Mouse (Mus musculus): Measurements from ENCODE around the gene Cfap43. TPM values are rescaled to one million over a fixed set of nuclear protein-coding genes. Genes with fewer than 3 reads are reported as not detected.

Gene Cfap43
- total RNA-seq (2023): not detected

DNA sequence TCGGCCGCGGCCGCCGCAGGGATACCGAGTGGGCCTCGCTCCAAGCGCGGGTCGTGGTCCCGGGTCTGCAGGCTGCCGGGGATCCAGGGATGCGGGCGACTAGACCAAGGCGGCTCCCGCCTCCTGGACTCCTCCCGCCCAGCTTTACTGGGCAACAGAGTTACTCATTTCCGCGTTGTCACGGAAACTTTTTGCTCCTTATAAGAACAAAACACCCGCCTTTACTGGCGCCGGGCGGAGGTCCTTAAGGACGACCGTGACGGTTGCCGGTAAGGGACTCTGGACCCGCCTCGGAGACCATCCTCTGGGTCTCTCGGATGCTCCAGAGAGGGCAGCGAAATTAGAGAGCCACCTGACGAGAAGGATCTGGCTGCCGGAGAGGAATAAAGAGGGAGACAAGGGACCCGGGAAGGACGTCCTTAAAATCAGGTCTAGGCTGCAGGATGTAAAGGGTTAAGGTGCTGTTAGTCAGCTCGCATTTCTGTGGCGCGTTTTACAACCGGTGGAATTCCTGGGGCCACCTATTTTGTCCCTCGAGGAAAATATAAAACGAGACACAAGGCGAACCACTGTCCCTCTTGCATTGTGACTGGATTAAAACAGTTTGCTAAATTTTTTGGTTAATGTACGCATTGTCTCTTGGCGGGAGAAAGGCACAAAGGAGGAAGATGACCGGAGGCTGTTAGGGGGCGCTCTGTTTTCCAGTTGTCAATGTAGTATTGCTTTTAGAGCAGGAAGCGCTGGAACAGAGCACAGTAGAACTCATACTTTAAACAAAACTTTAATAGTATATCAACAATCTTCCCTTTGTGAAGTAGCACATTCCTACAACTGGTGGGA is at the start of gene Cfap43, which contains the start of gene Itprip:
Gene Cfap43 (minus strand): TSS at position 162 of the 840 bp plus-strand sequence.
Gene Itprip (minus strand): TSS at position 174 of the 840 bp plus-strand sequence.

DNA sequence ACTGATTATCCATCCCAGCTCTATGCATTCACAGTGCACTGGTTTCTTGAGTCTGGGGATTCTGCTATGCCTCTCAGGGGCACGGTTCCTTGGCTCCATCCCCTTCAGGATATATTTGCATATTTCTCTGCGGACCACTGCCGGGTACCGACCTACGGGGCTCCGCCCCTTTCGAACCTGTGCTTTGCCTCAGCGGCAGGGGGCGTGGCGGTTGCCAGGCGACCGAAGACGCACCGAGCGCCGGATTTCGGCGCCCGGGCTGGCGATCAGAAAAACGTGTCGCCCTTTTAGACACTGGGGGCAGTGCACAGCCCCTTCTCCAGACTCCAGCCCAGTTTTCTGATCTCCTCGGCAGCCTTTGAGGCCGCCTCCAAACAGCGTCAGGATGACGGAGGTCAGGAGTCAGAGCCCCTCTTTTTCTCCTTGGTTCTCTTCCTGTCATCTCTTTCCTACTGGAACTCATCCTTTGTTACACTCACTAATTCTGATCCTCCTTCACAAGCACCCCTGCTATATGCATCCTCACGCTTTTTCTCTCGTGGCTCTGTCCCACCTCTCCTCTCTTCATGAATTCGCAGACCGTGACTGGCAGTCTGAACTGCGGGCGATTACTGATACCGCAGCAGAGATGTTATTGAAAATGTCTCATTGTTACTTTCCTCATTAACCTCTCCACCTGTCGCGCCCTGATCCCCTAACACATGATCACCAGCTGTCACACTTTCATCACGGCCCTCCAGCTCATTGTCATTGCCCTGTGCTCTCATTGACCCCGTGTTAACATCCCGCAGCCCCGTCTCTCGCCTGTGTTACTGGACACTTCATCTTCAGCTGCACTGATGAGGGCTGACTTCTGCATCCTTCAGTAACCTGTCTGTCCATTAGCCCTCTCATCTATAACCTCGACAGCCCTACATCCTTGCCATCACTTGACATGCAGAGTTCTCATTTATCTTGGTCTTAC is 18.6 kb upstream of the Cfap43 start, which contains the start of gene Cfap58:
Gene Cfap58 (plus strand): TSS at position 233 of the 964 bp plus-strand sequence.

DNA sequence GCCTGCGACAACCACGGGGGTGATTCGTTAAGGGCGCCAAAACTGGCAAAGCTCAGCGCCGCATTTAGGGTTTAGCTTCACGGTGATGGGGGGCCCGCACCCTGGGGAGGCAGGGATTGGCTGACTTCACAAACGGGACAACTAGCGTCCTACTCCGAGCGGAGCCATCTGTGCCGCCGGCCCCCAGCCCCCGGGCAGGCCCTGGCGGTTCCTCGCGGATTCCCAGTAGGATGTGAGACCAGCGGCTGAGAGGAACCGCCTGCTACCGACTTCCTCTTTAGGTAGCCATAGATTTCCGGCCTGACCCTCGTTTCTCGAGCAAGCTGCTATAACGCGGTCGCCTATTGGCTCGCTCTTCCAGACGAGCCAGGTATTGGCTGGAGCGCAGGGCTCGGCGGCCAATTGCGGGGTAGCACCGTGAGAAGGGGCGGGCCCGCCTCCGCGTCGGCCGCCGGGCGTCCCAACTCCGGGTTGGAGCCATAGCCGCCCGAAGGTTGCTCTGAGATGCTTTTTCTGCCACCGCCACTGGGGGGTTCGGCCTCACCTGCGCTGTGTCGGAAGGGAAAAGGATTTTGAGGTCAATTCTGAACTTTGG is 53.6 kb downstream of the Cfap43 start, which contains the start of gene Gsto2:
Gene Gsto2 (plus strand): TSS at position 182 of the 595 bp plus-strand sequence.

DNA sequence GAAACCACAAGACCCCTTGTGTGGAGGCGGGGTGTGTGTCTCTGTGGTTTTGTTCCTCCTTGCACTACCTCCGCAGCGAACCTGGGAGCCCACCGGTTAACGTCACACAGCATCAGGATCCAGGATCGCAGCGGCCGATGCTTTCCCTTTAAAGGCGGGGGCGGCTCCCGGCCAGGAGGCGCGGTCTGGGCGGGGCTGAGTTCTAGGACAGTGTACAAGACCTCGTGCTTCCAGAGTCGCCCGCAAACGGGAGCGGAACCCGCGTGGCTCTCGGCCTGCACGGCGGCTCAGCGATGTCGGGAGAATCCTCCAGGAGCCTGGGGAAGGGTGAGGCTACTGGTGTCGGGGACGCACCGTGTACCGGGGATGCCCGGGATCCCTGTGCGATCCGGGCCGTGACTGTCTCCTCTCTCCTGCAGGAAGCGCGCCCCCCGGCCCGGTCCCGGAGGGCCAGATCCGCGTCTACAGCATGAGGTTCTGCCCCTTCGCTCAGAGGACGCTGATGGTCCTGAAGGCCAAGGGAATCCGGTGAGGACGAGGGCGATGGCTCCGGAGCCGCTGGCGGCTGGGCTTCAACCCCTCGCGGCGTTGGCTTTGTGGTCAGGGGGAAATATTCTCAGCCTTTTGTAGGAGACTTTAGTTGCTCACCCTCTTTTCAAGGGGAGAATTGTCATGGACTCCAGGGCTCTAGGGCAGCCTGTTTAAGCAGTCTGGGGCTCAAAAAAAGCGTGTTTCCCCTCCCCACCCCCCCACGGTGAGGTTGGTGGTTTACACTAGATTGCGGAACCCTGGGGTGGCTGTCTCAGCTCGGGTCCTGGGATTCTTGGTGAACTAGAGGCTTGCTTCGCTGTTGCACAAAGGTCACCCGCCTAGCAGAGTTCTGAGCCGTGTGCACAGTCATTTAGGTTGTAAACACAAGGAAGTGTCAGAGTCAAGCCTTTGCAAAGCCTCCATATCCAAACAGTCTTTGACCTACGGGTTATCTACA is 64.0 kb downstream of the Cfap43 start, which contains the start of gene Gsto1:
Gene Gsto1 (plus strand): TSS at position 175 of the 988 bp plus-strand sequence.

DNA sequence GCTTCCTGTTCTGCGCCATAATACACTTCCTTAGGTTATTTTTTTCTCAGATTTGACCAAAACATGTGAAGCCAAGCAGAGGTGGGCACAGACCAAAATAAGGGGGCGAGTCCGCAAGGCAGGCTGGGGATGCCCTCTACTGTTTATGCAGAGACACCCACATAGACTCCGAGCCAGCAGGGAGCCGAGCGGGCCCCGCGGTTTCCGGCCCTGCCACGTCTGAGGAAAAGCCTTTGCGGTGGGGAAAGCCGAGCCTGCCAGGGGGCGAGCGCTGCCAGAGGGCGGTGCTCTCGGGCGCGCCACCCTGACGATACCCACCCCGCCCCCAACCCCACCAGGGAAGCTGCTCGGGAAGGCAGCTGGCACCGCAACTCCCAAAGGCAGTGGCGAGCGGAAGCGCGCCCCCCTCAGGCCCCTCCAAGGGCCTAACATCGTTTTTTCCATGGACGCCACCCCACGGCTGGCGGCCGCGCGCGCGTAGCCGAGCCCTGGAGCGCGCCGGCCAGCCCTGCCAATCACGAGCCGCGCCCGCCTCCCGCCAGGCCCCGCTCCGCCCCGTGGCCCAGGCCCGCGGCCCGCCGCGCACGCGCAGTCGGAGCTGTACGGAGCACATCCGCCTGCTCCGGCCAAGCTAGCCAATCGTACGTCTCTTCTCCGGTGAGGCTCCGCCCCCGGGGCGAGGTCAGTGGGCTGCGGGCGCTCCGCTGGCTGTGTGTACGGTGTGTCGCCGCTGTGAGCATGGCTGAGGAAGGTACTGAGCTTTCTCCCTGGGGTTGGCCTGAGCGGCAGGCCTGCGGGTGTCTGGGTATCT is 187.8 kb downstream of the Cfap43 start, which contains the start of gene Sfr1:
Gene Sfr1 (plus strand): TSS at position 612 of the 811 bp plus-strand sequence.

DNA sequence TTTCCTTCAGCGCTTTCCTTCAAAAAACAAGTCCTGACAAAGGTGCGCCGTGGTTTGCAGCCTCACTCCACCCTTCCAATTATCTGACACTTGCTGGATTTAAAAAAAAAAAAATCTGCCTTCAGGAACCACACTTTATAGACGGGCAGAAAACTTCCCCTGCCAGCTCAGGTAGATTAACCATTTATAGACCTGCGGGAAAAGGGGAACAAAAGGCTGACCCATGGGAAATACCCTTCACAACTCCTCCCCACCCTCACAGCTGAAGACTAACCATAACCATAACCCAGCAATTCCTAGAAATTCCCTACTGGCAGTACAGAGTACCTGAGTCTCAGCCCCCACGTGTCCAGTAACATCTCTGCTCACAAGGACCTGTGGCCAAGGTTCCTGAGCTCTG is 227.1 kb downstream of the Cfap43 start, which contains the start of gene Col17a1:
Gene Col17a1 (minus strand): TSS at position 101 of the 400 bp plus-strand sequence.

Other genes with a start within 250 kb of the Cfap43 start
- 0.59 TPM for gene Col17a1, start 227.2 kb downstream of the Cfap43 start, total RNA-seq (2023)
- 71.2 TPM for gene Sfr1, start 187.6 kb downstream of the Cfap43 start, total RNA-seq (2023)
- gene Gsto1, start 64.3 kb downstream of the Cfap43 start, total RNA-seq (2023): 17.7 TPM
- gene Gsto2, start 53.8 kb downstream of the Cfap43 start, total RNA-seq (2023): not detected
- 112 TPM for gene Itprip, start within 50 bp of the Cfap43 start, total RNA-seq (2023)
- not detected for gene Cfap58, start 18.4 kb upstream of the Cfap43 start, total RNA-seq (2023)